Mouse (Mus musculus): ENCODE measurements around the gene Stra6. TPM values are rescaled to one million over a fixed set of nuclear protein-coding genes. Genes with fewer than 3 reads are reported as not detected.

Stra6 gene
- total RNA-seq, 1 experiment from 2014 or later = not detected

- no peak for ATAC-seq (replicated peaks; ENCODE audit: low read depth, poor library complexity, severe bottlenecking)
Observed at GRCm38 (mm10) chr9:58091623-58092425, 28.2 kb downstream of the Stra6 start.

- ATAC-seq (replicated peaks; ENCODE audit: low read depth, poor library complexity, severe bottlenecking) = no peak
Observed at GRCm38 (mm10) chr9:58092581-58093269, 29.1 kb downstream of the Stra6 start.

- no peak for ATAC-seq (replicated peaks; ENCODE audit: low read depth, poor library complexity, severe bottlenecking)
Observed at GRCm38 (mm10) chr9:58093776-58094175, 30.2 kb downstream of the Stra6 start.

- no peak for ATAC-seq (replicated peaks; ENCODE audit: low read depth, poor library complexity, severe bottlenecking)
Observed at GRCm38 (mm10) chr9:58095977-58096376, 32.4 kb downstream of the Stra6 start.

GRCm38 (mm10) chr9:58096629-58097301 lies 33.2 kb downstream of the Stra6 start:
- no peak for ATAC-seq (replicated peaks; ENCODE audit: low read depth, poor library complexity, severe bottlenecking)

- ATAC-seq (replicated peaks; ENCODE audit: low read depth, poor library complexity, severe bottlenecking) = no peak
Observed at GRCm38 (mm10) chr9:58099836-58100565, 36.4 kb downstream of the Stra6 start.

GRCm38 (mm10) chr9:58102013-58102412 lies 38.4 kb downstream of the Stra6 start:
- no peak for ATAC-seq (replicated peaks; ENCODE audit: low read depth, poor library complexity, severe bottlenecking)

- ATAC-seq (replicated peaks; ENCODE audit: low read depth, poor library complexity, severe bottlenecking) = no peak
Observed at GRCm38 (mm10) chr9:58103647-58104046, 40.1 kb downstream of the Stra6 start.

GRCm38 (mm10) chr9:58105595-58106169 lies 42.1 kb downstream of the Stra6 start:
- no peak for ATAC-seq (replicated peaks; ENCODE audit: low read depth, poor library complexity, severe bottlenecking)

- no peak for ATAC-seq (replicated peaks; ENCODE audit: low read depth, poor library complexity, severe bottlenecking)
Observed at GRCm38 (mm10) chr9:58107494-58107893, 43.9 kb downstream of the Stra6 start.

- no peak for ATAC-seq (replicated peaks; ENCODE audit: low read depth, poor library complexity, severe bottlenecking)
Observed at GRCm38 (mm10) chr9:58110787-58111186, 47.2 kb downstream of the Stra6 start.

- ATAC-seq (replicated peaks; ENCODE audit: low read depth, poor library complexity, severe bottlenecking) = no peak
Observed at GRCm38 (mm10) chr9:58111431-58111830, 47.8 kb downstream of the Stra6 start.

- no peak for ATAC-seq (replicated peaks; ENCODE audit: low read depth, poor library complexity, severe bottlenecking)
Observed at GRCm38 (mm10) chr9:58112321-58112751, 48.7 kb downstream of the Stra6 start.

GRCm38 (mm10) chr9:58112866-58113278 lies 49.3 kb downstream of the Stra6 start:
- no peak for ATAC-seq (replicated peaks; ENCODE audit: low read depth, poor library complexity, severe bottlenecking)

- no peak for ATAC-seq (replicated peaks; ENCODE audit: low read depth, poor library complexity, severe bottlenecking)
Observed at GRCm38 (mm10) chr9:58113279-58113884, 49.8 kb downstream of the Stra6 start.

GRCm38 (mm10) chr9:58114019-58114418 lies 50.4 kb downstream of the Stra6 start:
- ATAC-seq (replicated peaks; ENCODE audit: low read depth, poor library complexity, severe bottlenecking) = no peak

- ATAC-seq (replicated peaks; ENCODE audit: low read depth, poor library complexity, severe bottlenecking) = no peak
Observed at GRCm38 (mm10) chr9:58115297-58115925, 51.8 kb downstream of the Stra6 start.

- ATAC-seq (replicated peaks; ENCODE audit: low read depth, poor library complexity, severe bottlenecking) = no peak
Observed at GRCm38 (mm10) chr9:58116024-58116651, 52.5 kb downstream of the Stra6 start.

GRCm38 (mm10) chr9:58118671-58119070 lies 55.1 kb downstream of the Stra6 start, which contains the start of gene Ccdc33:
Ccdc33 (minus strand) TSS chr9:58118823.
- ATAC-seq (replicated peaks; ENCODE audit: low read depth, poor library complexity, severe bottlenecking) = no peak
